Mouse (Mus musculus): Measurements from ENCODE around the gene Cbfa2t3. TPM values are rescaled to one million over a fixed set of nuclear protein-coding genes. Genes with fewer than 3 reads are reported as not detected.
A peak's percentile ranks its signal among the peaks of the same experiment; 100 is the strongest.

Cbfa2t3 gene
- polyA plus RNA-seq (2015; fragmentation: Nextera tagmentation; extraction: Ambion mirVana), result 4.6 and 4.8 TPM in 2 replicates

DNA sequence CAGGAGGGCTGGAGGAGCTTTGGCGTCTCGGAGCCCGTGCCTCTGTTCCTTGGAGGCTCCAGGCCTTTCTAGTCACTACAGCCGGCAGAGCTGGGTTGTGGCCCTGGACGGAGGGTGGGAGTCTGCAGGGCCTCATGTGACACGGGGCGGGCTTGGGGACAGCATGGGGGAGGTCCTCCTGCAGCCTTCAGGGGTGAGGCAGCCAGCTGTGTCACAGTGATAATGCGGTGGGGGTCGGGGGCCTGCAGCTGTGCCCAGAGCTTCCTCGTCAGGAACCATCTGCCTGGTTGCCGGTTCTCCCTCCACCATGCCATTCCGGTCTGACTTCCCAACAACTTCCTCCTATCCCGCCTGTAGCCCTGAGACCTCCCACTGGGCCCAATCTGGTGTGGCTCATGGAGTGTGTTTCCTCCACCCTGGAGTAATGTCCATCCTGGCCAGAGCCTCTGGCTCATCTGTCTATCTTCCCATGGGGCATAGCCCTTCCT, at the start of gene Cbfa2t3:
Cbfa2t3 (minus strand) TSS at position 105 of the 488 bp plus-strand sequence.
- ATAC-seq (replicated peaks; ENCODE audit: extremely low read depth, insufficient read depth, low FRiP score), result peak; percentile 45
- Histone ChIP-seq H3K4me3 (ENCODE audit: low read length) (peak within 1 kb of the TSS; percentile 47), H3K4me2 (ENCODE audit: low read depth, low read length) (peak within 1 kb of the TSS; percentile 58), H3K9ac (ENCODE audit: low read length) (peak within 1 kb of the TSS; percentile 33), H3K27ac (ENCODE audit: low read length) (peak within 1 kb of the TSS; percentile 68), H3K36me3 (ENCODE audit: control insufficient read depth, insufficient read depth) (no peaks in the 10 kb centered on the region), H3K4me1 (ENCODE audit: control insufficient read depth, insufficient read depth, low read length) (no peaks in the 10 kb centered on the region; the same call in 1 of the 2 replicates), H3K9me3 (replicated peaks; ENCODE audit: control insufficient read depth, low read length) (no peaks in the 10 kb centered on the region), H3K27me3 (ENCODE audit: control insufficient read depth, insufficient read depth, low read length) (no peaks in the 10 kb centered on the region; the same call in 1 of the 2 replicates)
- 35% methylated on average over 13 of the region's 13 CpGs for WGBS

DNA sequence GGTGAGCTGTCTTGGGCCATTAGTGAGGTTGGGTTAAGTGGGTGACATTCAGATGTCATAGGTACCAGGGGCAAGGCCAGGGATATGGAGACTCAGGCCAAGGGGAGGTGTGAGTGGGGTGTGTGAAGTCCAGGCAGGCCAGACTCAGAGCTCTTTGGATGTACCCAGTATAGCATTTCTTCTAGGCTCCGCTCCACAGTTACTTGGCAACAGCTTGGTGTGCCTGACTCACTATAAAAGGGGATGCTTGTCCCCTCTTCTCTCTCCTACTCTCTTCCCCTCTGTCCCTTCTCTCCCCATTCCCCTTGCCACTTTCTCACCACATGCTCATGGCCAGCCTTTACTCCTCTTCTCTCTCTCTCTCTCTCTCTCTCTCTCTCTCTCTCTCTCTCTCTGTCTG, 48.9 kb upstream of the Cbfa2t3 start:
- Histone ChIP-seq H3K9ac (ENCODE audit: low read length) (no peak overlapping the region), H3K9me3 (replicated peaks; ENCODE audit: control insufficient read depth, low read length) (no peaks in the 10 kb centered on the region), H3K27me3 (ENCODE audit: control insufficient read depth, insufficient read depth, low read length) (peaks cover 40% of the 10 kb centered on the region), H3K4me1 (ENCODE audit: control insufficient read depth, insufficient read depth, low read length) (no peaks in the 10 kb centered on the region), H3K36me3 (ENCODE audit: control insufficient read depth, insufficient read depth) (no peaks in the 10 kb centered on the region), H3K4me3 (ENCODE audit: low read length) (no peak overlapping the region), H3K27ac (ENCODE audit: low read length) (no peak overlapping the region), H3K4me2 (ENCODE audit: low read depth, low read length) (no peak overlapping the region)
- no peak for ATAC-seq (replicated peaks; ENCODE audit: extremely low read depth, insufficient read depth, low FRiP score)
- WGBS, result 85% methylated on average over 1 of the region's 1 CpGs

DNA sequence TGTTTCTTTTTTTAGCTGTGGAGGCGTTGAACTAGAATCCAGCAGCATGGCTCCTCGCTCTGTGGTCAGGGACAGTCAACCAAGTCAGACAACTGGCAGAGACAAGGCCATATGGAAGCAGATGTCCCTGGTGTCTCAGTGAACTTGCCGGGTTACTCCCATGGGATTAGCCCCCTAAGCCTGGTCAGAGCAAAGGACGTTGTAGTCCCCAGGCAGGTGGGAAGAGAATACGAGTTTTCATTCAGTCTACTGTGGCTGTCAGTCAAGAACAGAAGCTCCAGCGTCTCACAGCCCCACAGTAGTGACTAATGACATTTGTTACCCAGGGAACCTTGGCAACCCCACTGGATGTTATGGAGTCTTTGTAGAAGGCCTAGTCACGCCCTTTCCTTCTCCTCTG, 47.5 kb upstream of the Cbfa2t3 start:
- H3K4me1 ChIP-seq (ENCODE audit: control insufficient read depth, insufficient read depth, low read length), result no peaks in the 10 kb centered on the region
- H3K36me3 ChIP-seq (ENCODE audit: control insufficient read depth, insufficient read depth), result no peaks in the 10 kb centered on the region
- H3K27me3 ChIP-seq (ENCODE audit: control insufficient read depth, insufficient read depth, low read length), result peaks cover 48% of the 10 kb centered on the region
- H3K9me3 ChIP-seq (replicated peaks; ENCODE audit: control insufficient read depth, low read length), result no peaks in the 10 kb centered on the region
- H3K4me3 ChIP-seq (ENCODE audit: low read length), result no peak overlapping the region
- no peak for ATAC-seq (replicated peaks; ENCODE audit: extremely low read depth, insufficient read depth, low FRiP score)
- H3K9ac ChIP-seq (ENCODE audit: low read length), result no peak overlapping the region
- 42% methylated on average over 7 of the region's 7 CpGs for WGBS
- H3K4me2 ChIP-seq (ENCODE audit: low read depth, low read length), result no peak overlapping the region
- no peak overlapping the region for H3K27ac ChIP-seq (ENCODE audit: low read length)

DNA sequence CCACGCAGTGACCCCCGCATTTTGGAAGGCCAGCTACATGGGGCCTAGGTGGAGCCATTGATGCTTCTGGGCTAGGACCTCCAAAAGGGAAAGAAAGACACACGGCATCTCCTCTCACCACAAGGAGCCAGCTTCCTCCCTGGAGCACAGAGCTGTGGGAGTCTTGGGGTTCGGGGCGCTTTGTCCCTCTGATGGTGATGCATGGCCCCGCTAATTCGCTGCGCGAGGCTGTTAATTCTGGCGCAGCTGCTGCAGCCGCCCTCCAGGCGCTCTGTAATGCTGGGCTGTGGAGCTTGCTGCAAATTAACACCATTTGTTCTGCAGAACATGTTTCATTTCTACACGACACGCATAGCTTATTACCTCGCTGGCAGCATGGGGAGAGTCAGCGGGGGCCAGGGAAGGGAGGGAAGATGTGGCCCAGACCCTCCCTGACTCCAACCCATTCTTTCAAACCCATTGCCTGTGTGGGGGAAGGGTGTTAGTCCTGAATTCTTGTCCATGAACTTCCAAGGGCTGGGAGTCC, 46.9 kb upstream of the Cbfa2t3 start:
- H3K27me3 ChIP-seq (ENCODE audit: control insufficient read depth, insufficient read depth, low read length), result peaks cover 52% of the 10 kb centered on the region
- no peak overlapping the region for H3K27ac ChIP-seq (ENCODE audit: low read length)
- H3K9me3 ChIP-seq (replicated peaks; ENCODE audit: control insufficient read depth, low read length), result no peaks in the 10 kb centered on the region
- no peak for ATAC-seq (replicated peaks; ENCODE audit: extremely low read depth, insufficient read depth, low FRiP score)
- no peak overlapping the region for H3K4me2 ChIP-seq (ENCODE audit: low read depth, low read length)
- H3K36me3 ChIP-seq (ENCODE audit: control insufficient read depth, insufficient read depth), result no peaks in the 10 kb centered on the region
- H3K4me3 ChIP-seq (ENCODE audit: low read length), result no peak overlapping the region
- no peak overlapping the region for H3K9ac ChIP-seq (ENCODE audit: low read length)
- 22% methylated on average over 16 of the region's 16 CpGs for WGBS
- H3K4me1 ChIP-seq (ENCODE audit: control insufficient read depth, insufficient read depth, low read length), result no peaks in the 10 kb centered on the region

DNA sequence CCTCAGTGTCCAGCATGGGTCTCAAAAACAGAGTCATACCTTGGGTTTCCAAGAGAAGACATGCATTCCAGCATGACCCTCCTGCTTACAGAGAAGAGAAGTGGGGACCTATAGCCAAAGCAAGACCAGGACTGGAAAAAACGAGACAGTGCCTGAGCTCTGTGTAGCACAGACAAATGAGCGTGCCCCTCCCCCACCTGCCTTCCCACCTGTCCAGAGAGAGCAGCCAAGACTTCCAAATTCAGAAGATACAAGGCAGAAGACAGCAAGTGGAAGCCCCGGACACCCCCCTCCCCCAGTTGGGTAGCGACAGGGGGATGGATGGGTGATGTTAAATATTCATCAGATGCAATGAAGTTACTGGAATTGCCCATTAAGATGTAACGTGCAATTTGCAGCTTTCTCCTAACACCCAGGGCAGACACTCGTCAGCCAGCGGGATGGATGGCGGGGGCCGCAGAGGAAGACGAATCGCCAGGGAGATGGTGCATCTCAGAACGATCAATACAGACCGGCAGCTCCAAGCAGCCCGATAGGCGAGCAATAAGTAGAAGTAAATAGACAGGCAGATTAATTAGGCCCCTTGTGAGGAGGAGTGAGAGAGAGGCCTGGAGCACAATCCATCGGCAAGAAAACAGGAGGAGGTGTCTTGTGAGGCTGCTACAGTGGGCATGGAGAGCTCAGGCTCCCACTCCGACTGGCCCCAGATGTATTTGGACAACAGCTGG, 46.3 kb upstream of the Cbfa2t3 start:
- Histone ChIP-seq H3K4me2 (ENCODE audit: low read depth, low read length) (no peak overlapping the region), H3K9ac (ENCODE audit: low read length) (no peak overlapping the region), H3K9me3 (replicated peaks; ENCODE audit: control insufficient read depth, low read length) (no peaks in the 10 kb centered on the region), H3K4me1 (ENCODE audit: control insufficient read depth, insufficient read depth, low read length) (no peaks in the 10 kb centered on the region), H3K27me3 (ENCODE audit: control insufficient read depth, insufficient read depth, low read length) (peaks cover 55% of the 10 kb centered on the region), H3K4me3 (ENCODE audit: low read length) (no peak overlapping the region), H3K36me3 (ENCODE audit: control insufficient read depth, insufficient read depth) (no peaks in the 10 kb centered on the region), H3K27ac (ENCODE audit: low read length) (no peak overlapping the region)
- no peak for ATAC-seq (replicated peaks; ENCODE audit: extremely low read depth, insufficient read depth, low FRiP score)
- 37% methylated on average over 17 of the region's 17 CpGs for WGBS

DNA sequence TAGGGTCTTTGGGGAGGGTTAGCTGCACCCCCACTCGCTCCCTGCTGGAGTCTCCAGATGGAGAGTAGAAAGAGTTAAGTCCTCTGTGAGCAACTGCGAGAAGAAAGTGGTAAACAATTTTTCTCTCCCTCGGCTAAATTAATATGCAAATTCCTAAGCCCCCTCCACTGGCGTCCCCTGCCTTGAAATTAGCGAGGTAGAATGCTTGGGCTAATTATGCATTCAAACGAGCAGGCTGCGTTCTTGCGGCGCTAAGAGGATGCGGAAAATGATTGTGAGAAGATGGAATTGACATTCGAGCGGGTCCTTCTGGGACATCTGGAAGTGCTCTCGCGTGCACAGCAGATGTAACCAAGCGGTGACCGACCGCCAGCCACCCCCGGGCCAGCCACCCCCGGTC, 43.6 kb upstream of the Cbfa2t3 start:
- no peak for ATAC-seq (replicated peaks; ENCODE audit: extremely low read depth, insufficient read depth, low FRiP score)
- no peak overlapping the region for H3K9ac ChIP-seq (ENCODE audit: low read length)
- no peak overlapping the region for H3K4me2 ChIP-seq (ENCODE audit: low read depth, low read length)
- H3K4me1 ChIP-seq (ENCODE audit: control insufficient read depth, insufficient read depth, low read length), result no peaks in the 10 kb centered on the region
- H3K4me3 ChIP-seq (ENCODE audit: low read length), result no peak overlapping the region
- no peaks in the 10 kb centered on the region for H3K9me3 ChIP-seq (replicated peaks; ENCODE audit: control insufficient read depth, low read length)
- H3K36me3 ChIP-seq (ENCODE audit: control insufficient read depth, insufficient read depth), result no peaks in the 10 kb centered on the region
- H3K27ac ChIP-seq (ENCODE audit: low read length), result no peak overlapping the region
- H3K27me3 ChIP-seq (ENCODE audit: control insufficient read depth, insufficient read depth, low read length), result peaks cover 63% of the 10 kb centered on the region
- 30% methylated on average over 19 of the region's 19 CpGs for WGBS

DNA sequence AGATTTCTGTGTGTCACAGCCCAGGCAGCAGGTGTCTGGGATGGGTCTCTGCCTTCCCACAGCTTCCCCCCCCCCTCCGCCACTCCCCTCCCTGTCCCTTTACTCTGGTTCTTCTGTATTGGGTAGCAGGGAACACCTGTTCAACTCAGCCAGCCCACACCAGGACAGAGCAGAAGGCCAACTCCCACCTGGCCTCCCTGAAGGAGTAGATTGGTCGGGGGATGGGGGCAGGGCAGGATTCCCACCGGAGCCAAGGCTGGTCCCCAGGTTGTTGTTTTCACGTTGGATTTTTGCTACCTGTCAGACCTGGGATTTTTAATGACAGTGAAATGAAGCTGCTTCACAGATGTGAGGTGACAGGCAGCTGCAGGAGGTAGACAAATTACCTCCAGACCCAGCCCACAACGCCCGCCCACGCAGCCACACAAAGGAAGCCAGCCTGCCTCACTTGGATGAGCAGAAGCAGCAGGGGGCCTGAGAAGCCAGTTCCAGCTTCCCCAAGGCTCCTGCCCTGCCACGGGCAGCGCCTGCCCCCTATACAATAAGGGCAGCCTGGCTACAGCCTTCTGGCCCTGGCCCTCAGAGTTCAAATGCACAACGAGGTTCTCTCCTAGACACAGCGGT, 40.3 kb upstream of the Cbfa2t3 start:
- peak; percentile 14; the same call in 1 of the 2 replicates for ATAC-seq (replicated peaks; ENCODE audit: extremely low read depth, insufficient read depth, low FRiP score)
- peaks cover 17% of the 10 kb centered on the region for H3K4me1 ChIP-seq (ENCODE audit: control insufficient read depth, insufficient read depth, low read length)
- WGBS, result 29% methylated on average over 11 of the region's 11 CpGs
- peaks cover 35% of the 10 kb centered on the region for H3K27me3 ChIP-seq (ENCODE audit: control insufficient read depth, insufficient read depth, low read length)
- H3K27ac ChIP-seq (ENCODE audit: low read length), result no peak overlapping the region; the same call in 1 of the 2 replicates
- H3K9ac ChIP-seq (ENCODE audit: low read length), result no peak overlapping the region
- H3K4me3 ChIP-seq (ENCODE audit: low read length), result no peak overlapping the region
- no peaks in the 10 kb centered on the region for H3K9me3 ChIP-seq (replicated peaks; ENCODE audit: control insufficient read depth, low read length)
- H3K36me3 ChIP-seq (ENCODE audit: control insufficient read depth, insufficient read depth), result no peaks in the 10 kb centered on the region
- no peak overlapping the region for H3K4me2 ChIP-seq (ENCODE audit: low read depth, low read length)

DNA sequence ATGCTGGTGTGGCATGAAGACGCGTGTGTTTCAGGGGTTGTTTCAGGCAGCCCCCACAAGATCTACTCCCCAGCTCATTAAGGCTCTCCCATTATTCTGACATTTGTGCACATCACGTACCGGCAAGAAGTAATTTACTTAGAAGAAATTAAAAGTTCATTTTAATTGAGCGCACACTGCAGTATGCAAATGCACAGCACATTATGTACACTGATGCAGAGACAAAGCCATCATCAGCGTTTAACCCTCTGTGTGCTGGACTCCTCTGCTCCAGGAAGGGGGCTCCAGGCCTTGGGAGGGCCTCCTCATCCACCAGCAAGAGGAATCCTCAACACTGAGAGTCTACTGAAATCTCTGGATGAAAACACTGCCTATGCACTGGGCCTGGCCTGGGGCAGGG, 39.0 kb upstream of the Cbfa2t3 start:
- Histone ChIP-seq H3K27ac (ENCODE audit: low read length) (no peak overlapping the region), H3K9ac (ENCODE audit: low read length) (no peak overlapping the region), H3K4me1 (ENCODE audit: control insufficient read depth, insufficient read depth, low read length) (peaks cover 17% of the 10 kb centered on the region), H3K36me3 (ENCODE audit: control insufficient read depth, insufficient read depth) (no peaks in the 10 kb centered on the region), H3K4me2 (ENCODE audit: low read depth, low read length) (no peak overlapping the region), H3K9me3 (replicated peaks; ENCODE audit: control insufficient read depth, low read length) (no peaks in the 10 kb centered on the region), H3K27me3 (ENCODE audit: control insufficient read depth, insufficient read depth, low read length) (peaks cover 25% of the 10 kb centered on the region), H3K4me3 (ENCODE audit: low read length) (no peak overlapping the region)
- ATAC-seq (replicated peaks; ENCODE audit: extremely low read depth, insufficient read depth, low FRiP score), result no peak
- 90% methylated on average over 6 of the region's 6 CpGs for WGBS

DNA sequence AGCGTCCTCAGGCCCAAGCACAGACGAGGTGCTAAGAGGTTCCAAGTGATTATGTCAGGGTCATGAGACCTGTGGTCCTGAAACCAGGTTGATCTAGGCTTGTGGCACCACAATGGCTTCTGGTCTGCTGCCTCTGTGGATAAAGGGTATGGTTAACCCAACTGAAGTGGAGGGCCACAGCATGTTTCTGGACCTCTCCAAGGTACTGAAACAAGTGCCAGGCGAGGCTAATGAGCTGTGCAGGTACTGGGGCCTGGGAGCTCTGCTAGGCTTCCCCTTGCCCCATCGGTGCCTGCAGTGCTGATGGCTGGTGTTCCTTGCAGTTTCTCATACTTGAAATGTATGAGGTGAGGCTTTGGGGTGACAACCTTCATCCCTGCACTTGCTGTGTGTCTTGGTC, 38.2 kb upstream of the Cbfa2t3 start:
- no peak overlapping the region for H3K4me2 ChIP-seq (ENCODE audit: low read depth, low read length)

More for the DNA sequence above, 38.2 kb upstream of the Cbfa2t3 start:
- H3K27me3 ChIP-seq (ENCODE audit: control insufficient read depth, insufficient read depth, low read length), result peaks cover 23% of the 10 kb centered on the region
- H3K36me3 ChIP-seq (ENCODE audit: control insufficient read depth, insufficient read depth), result no peaks in the 10 kb centered on the region
- 30% methylated on average over 4 of the region's 4 CpGs for WGBS
- H3K9ac ChIP-seq (ENCODE audit: low read length), result no peak overlapping the region
- ATAC-seq (replicated peaks; ENCODE audit: extremely low read depth, insufficient read depth, low FRiP score), result no peak
- H3K4me1 ChIP-seq (ENCODE audit: control insufficient read depth, insufficient read depth, low read length), result peaks cover 17% of the 10 kb centered on the region
- no peak overlapping the region for H3K27ac ChIP-seq (ENCODE audit: low read length)
- H3K4me3 ChIP-seq (ENCODE audit: low read length), result no peak overlapping the region
- no peaks in the 10 kb centered on the region for H3K9me3 ChIP-seq (replicated peaks; ENCODE audit: control insufficient read depth, low read length)
